ENCODE assay signal across 15 mouse cellular contexts in the genomic region with DNA sequence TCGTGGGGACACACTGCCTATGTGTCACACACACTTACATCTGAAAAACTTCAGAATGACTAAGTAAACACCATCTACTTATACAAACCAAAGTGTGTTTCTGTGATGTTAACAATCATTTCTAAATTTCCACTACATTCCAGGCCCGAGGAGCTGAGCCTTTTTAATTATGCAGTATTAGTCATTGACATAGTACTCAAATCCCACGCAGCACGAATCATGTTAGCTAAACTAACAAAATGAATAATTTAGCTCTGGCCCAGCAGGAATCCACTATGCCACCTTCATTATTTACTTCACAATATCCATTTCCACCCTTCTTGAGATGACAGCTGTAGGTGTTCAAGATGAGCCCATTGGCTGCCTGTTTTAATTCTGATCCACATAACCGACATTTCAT.
"Had no signal": no experiment of that assay in that cellular context is flagged by ENCODE, and none has a peak within 500 bp of the region (broad histone marks: within the 10 kb centered on the region; RNA-seq: fewer than 3 reads in every experiment).

No protein-coding gene starts in this region.

- H3K9ac ChIP-seq: kidney, embryonic 15.5 days; limb, embryonic 12.5 days; liver, embryonic 13.5 days; liver, postnatal 0 days; lung, embryonic 15.5 days; neural tube, embryonic 12.5 days had no signal

- H3K4me2 ChIP-seq: kidney, embryonic 15.5 days; limb, embryonic 12.5 days; liver, embryonic 13.5 days; lung, embryonic 15.5 days; neural tube, embryonic 12.5 days had no signal

- H3K36me3 ChIP-seq: kidney, embryonic 15.5 days; limb, embryonic 12.5 days; liver, embryonic 13.5 days; lung, embryonic 15.5 days; neural tube, embryonic 12.5 days had no signal

- ATAC-seq: intestine, embryonic 16.5 days; liver, postnatal 0 days had no signal

- H3K27ac ChIP-seq: kidney, embryonic 15.5 days; limb, embryonic 12.5 days; liver, embryonic 13.5 days; lung, embryonic 15.5 days; neural tube, embryonic 12.5 days had no signal

- H3K9me3 ChIP-seq: kidney, embryonic 15.5 days; limb, embryonic 12.5 days; liver, embryonic 13.5 days; lung, embryonic 15.5 days; neural tube, embryonic 12.5 days had no signal

- H3K4me3 ChIP-seq: kidney, embryonic 15.5 days; limb, embryonic 12.5 days; liver, embryonic 13.5 days; lung, embryonic 15.5 days; myocyte; neural tube, embryonic 12.5 days had no signal

- DNase-seq: kidney, adult 2 months; kidney, postnatal 25 days; liver; liver, embryonic 13.5 days; liver, postnatal 0 days; lung, postnatal 14 days; midbrain, embryonic 14.5 days; right cerebral cortex, postnatal 25 days; thymus, postnatal 14 days had no signal

- H3K27me3 ChIP-seq: kidney, embryonic 15.5 days; limb, embryonic 12.5 days; liver, embryonic 13.5 days; lung, embryonic 15.5 days; neural tube, embryonic 12.5 days had no signal
